Mouse (Mus musculus): ENCODE data around the gene Dnase2a.

DNA sequence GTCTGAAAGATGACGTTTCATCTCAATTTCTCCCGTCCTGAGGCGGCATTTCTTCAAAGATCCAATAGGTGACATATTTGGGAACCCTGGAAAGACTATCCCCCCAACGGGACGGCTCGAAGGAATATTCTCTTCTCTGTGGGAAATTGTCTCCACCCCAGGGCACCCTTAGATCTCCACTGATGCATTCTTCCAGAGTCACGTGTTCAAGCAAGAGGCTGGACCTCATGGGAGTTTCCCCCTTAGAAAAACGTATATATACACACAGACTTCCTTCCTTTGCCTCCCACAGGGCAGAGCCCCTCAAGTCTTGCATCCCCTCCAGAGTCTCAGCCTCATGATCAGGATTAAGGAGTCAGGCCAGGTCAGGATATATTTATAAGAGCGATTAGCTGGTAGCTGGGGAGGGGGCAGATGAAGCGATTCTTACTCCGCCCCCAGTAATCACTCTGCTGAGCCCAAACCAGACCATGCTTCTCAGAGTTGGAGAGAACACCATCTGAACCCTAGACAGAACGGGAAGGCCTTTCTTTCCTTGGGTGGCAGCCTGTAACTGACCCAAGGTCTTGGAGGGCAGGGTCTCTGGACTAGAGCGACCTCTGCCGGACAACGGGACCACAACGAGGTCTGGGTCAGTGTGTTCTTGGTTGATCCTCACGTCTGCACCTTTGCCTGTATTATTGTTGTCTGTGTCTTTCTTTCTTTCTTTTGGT lies 38.3 kb downstream of the Dnase2a start, which contains the start of gene Rtbdn:
- TF ChIP-seq CTCF (IDR thresholded peaks at IDR 0.05; ENCODE audit: low read depth, low read length) (peak; percentile 68), POLR2A (IDR thresholded peaks at IDR 0.05; ENCODE audit: insufficient read depth, low read length) (no peak), EP300 (IDR thresholded peaks at IDR 0.05; ENCODE audit: insufficient read depth, low read depth, low read length) (no peak)
